Mouse (Mus musculus) cerebellum, adult (tissue): ENCODE data around the gene Sstr2.
A peak's percentile ranks its signal among the peaks of the same experiment; 100 is the strongest.

ENCODE experiments used
- ATAC-seq: cut with Nextera tagmentation; 2 replicates; pipeline ENCODE4 v1.9.2; 2017; ENCODE audit warnings: mild to moderate bottlenecking, moderate library complexity, mixed read lengths; ENCODE audit not compliant: insufficient number of reproducible peaks, low FRiP score, low TSS enrichment

Sstr2 gene

GRCm38 (mm10) chr11:113618672-113619419 lies at the start of gene Sstr2:
Gene Sstr2, plus strand, starts transcription at chr11:113619342.
- ATAC-seq, result peak; percentile 53; the same call in 1 of the 2 replicates

GRCm38 (mm10) chr11:113571616-113572015 lies 47.5 kb upstream of the Sstr2 start:
- no peak for ATAC-seq

- no peak for ATAC-seq
These were observed 46.5 kb upstream of the Sstr2 start for GRCm38 (mm10) chr11:113572641-113573040.

GRCm38 (mm10) chr11:113577221-113577620 lies 41.9 kb upstream of the Sstr2 start:
- no peak for ATAC-seq

- no peak for ATAC-seq
These were observed 35.1 kb upstream of the Sstr2 start for GRCm38 (mm10) chr11:113583879-113584661.

GRCm38 (mm10) chr11:113586423-113586822 lies 32.7 kb upstream of the Sstr2 start:
- ATAC-seq, result no peak

GRCm38 (mm10) chr11:113588936-113589335 lies 30.2 kb upstream of the Sstr2 start:
- ATAC-seq, result no peak

GRCm38 (mm10) chr11:113595144-113595543 lies 24.0 kb upstream of the Sstr2 start:
- ATAC-seq, result no peak

- ATAC-seq, result no peak
These were observed 21.5 kb upstream of the Sstr2 start for GRCm38 (mm10) chr11:113597632-113598031.

GRCm38 (mm10) chr11:113600526-113601245 lies 18.5 kb upstream of the Sstr2 start:
- peak; percentile 26; the same call in 1 of the 2 replicates for ATAC-seq

- ATAC-seq, result no peak
These were observed 17.4 kb upstream of the Sstr2 start for GRCm38 (mm10) chr11:113601616-113602343.

- no peak for ATAC-seq
These were observed 11.6 kb upstream of the Sstr2 start for GRCm38 (mm10) chr11:113607556-113607955.

GRCm38 (mm10) chr11:113609581-113609980 lies 9.6 kb upstream of the Sstr2 start:
- ATAC-seq, result no peak

GRCm38 (mm10) chr11:113610266-113610665 lies 8.9 kb upstream of the Sstr2 start:
- no peak for ATAC-seq

- ATAC-seq, result no peak
These were observed 8.0 kb upstream of the Sstr2 start for GRCm38 (mm10) chr11:113611112-113611646.

GRCm38 (mm10) chr11:113611664-113612611 lies 7.2 kb upstream of the Sstr2 start:
- ATAC-seq, result no peak

GRCm38 (mm10) chr11:113614476-113614875 lies 4.7 kb upstream of the Sstr2 start:
- ATAC-seq, result no peak

GRCm38 (mm10) chr11:113617132-113617911 lies 1.8 kb upstream of the Sstr2 start:
- no peak for ATAC-seq
